Mouse (Mus musculus) forebrain, embryonic 10.5 days (tissue): ENCODE data around the gene 1700013G24Rik. TPM values are rescaled to one million over a fixed set of nuclear protein-coding genes. Genes with fewer than 3 reads are reported as not detected.

ENCODE experiments used
- DNase-seq: peaks from one replicate; pipeline ENCODE4 v3.0.0-alpha.2; 2017; ENCODE audit warnings: low spot score; ENCODE audit errors: extremely low spot score
- H3K27ac ChIP-seq: fragments of 300-500 bp; sonication (generic); 2 replicates; pipeline ENCODE4 v1.5.1; 2016; ENCODE audit warnings: mild to moderate bottlenecking
- H3K27me3 ChIP-seq: fragments of 300-500 bp; sonication (generic); 2 replicates; pipeline ENCODE4 v1.6.1; 2016; ENCODE audit warnings: mild to moderate bottlenecking; ENCODE audit not compliant: poor library complexity, severe bottlenecking
- H3K36me3 ChIP-seq: fragments of 300-500 bp; sonication (generic); replicated peaks from 2 replicates; pipeline ENCODE4 v1.6.1; 2016; ENCODE audit warnings: mild to moderate bottlenecking, moderate library complexity
- H3K4me1 ChIP-seq: fragments of 300-500 bp; sonication (generic); 2 replicates; pipeline ENCODE4 v1.6.1; 2016
- H3K4me3 ChIP-seq: fragments of 300-500 bp; sonication (generic); 2 replicates; pipeline ENCODE4 v1.5.1; 2016; ENCODE audit warnings: mild to moderate bottlenecking, moderate library complexity
- H3K9me3 ChIP-seq: fragments of 300-500 bp; sonication (generic); 2 replicates; pipeline ENCODE4 v1.6.1; 2016; ENCODE audit warnings: mild to moderate bottlenecking, moderate library complexity
- WGBS: fragments of 180-500 bp; shearing (Covaris S2); methylation state at CpG from one replicate; pipeline ENCODE4 v1.1.7; 2016; 5-methylcytosine and 5-hydroxymethylcytosine counted together
- polyA plus RNA-seq: library from polyadenylated mRNA; unstranded; fragments of >200 nt; fragmentation: Nextera tagmentation; extraction: Ambion mirVana; gene quantifications from 2 replicates; pipeline ENCODE4 v1.2.1, GENCODE M21; 2016

1700013G24Rik gene
- polyA plus RNA-seq, 1 experiment from 2014 or later, result not detected

- Histone ChIP-seq H3K9me3 (no peaks in the 10 kb centered on the region), H3K36me3 (peaks cover 5% of the 10 kb centered on the region; the same call in 1 of the 2 replicates), H3K27me3 (peaks cover 8% of the 10 kb centered on the region), H3K4me3 (no peak overlapping the region), H3K27ac (peak overlapping the region; percentile 63), H3K4me1 (peaks cover 90% of the 10 kb centered on the region)
- no peak for DNase-seq
- 84% methylated on average over 18 of the region's 18 CpGs for WGBS
Measured at GRCm38 (mm10) chr4:137473701-137474388, 20.8 kb downstream of the 1700013G24Rik start.

GRCm38 (mm10) chr4:137474694-137475093 is 21.6 kb downstream of the 1700013G24Rik start:
- Histone ChIP-seq H3K9me3 (no peaks in the 10 kb centered on the region), H3K27ac (no peak overlapping the region), H3K4me1 (peaks cover 90% of the 10 kb centered on the region), H3K4me3 (no peak overlapping the region), H3K36me3 (peaks cover 5% of the 10 kb centered on the region; the same call in 1 of the 2 replicates), H3K27me3 (peaks cover 6% of the 10 kb centered on the region)
- no peak for DNase-seq
- 91% methylated on average over 7 of the region's 7 CpGs for WGBS

- Histone ChIP-seq H3K27me3 (no peaks in the 10 kb centered on the region), H3K27ac (no peak overlapping the region), H3K4me3 (no peak overlapping the region), H3K36me3 (peaks cover 5% of the 10 kb centered on the region; the same call in 1 of the 2 replicates), H3K4me1 (peaks cover 90% of the 10 kb centered on the region), H3K9me3 (no peaks in the 10 kb centered on the region)
- DNase-seq, result no peak
- 85% methylated on average over 13 of the region's 13 CpGs for WGBS
Measured at GRCm38 (mm10) chr4:137475271-137476050, 22.4 kb downstream of the 1700013G24Rik start.

- no peaks in the 10 kb centered on the region for H3K9me3 ChIP-seq
- H3K4me1 ChIP-seq, result peaks cover 90% of the 10 kb centered on the region
- H3K4me3 ChIP-seq, result 0 out of 2 replicates have a peak overlapping the region, but pooled peaks have one; percentile 9
- peaks cover 5% of the 10 kb centered on the region; the same call in 1 of the 2 replicates for H3K36me3 ChIP-seq
- DNase-seq, result no peak
- H3K27me3 ChIP-seq, result no peaks in the 10 kb centered on the region
- H3K27ac ChIP-seq, result peak overlapping the region; percentile 70
- WGBS, result 38% methylated on average over 10 of the region's 10 CpGs
Measured at GRCm38 (mm10) chr4:137476065-137476760, 23.1 kb downstream of the 1700013G24Rik start.

GRCm38 (mm10) chr4:137476761-137477237 is 23.7 kb downstream of the 1700013G24Rik start:
- 28% methylated on average over 17 of the region's 17 CpGs for WGBS
- Histone ChIP-seq H3K4me1 (peaks cover 90% of the 10 kb centered on the region), H3K4me3 (0 out of 2 replicates have a peak overlapping the region, but pooled peaks have one; percentile 9), H3K27me3 (no peaks in the 10 kb centered on the region), H3K36me3 (peaks cover 5% of the 10 kb centered on the region; the same call in 1 of the 2 replicates), H3K27ac (peak overlapping the region; percentile 70), H3K9me3 (no peaks in the 10 kb centered on the region)
- no peak for DNase-seq

GRCm38 (mm10) chr4:137477611-137478010 is 24.5 kb downstream of the 1700013G24Rik start:
- no peak for DNase-seq
- no peaks in the 10 kb centered on the region for H3K9me3 ChIP-seq
- no peak overlapping the region for H3K4me3 ChIP-seq
- WGBS, result 63% methylated on average over 6 of the region's 6 CpGs
- no peaks in the 10 kb centered on the region for H3K27me3 ChIP-seq
- H3K4me1 ChIP-seq, result peaks cover 95% of the 10 kb centered on the region
- peaks cover 5% of the 10 kb centered on the region; the same call in 1 of the 2 replicates for H3K36me3 ChIP-seq
- H3K27ac ChIP-seq, result peak overlapping the region; percentile 70; the same call in 1 of the 2 replicates

GRCm38 (mm10) chr4:137478306-137478705 is 25.2 kb downstream of the 1700013G24Rik start:
- DNase-seq, result no peak
- Histone ChIP-seq H3K27me3 (no peaks in the 10 kb centered on the region), H3K27ac (peak overlapping the region; percentile 80), H3K36me3 (no peaks in the 10 kb centered on the region), H3K4me1 (peaks cover 91% of the 10 kb centered on the region), H3K9me3 (no peaks in the 10 kb centered on the region), H3K4me3 (no peak overlapping the region)
- 67% methylated on average over 5 of the region's 5 CpGs for WGBS

GRCm38 (mm10) chr4:137479757-137480156 is 26.7 kb downstream of the 1700013G24Rik start:
- Histone ChIP-seq H3K4me3 (peak overlapping the region; percentile 22; the same call in 1 of the 2 replicates), H3K27ac (peak overlapping the region; percentile 80), H3K9me3 (no peaks in the 10 kb centered on the region), H3K4me1 (peaks cover 93% of the 10 kb centered on the region), H3K36me3 (no peaks in the 10 kb centered on the region), H3K27me3 (no peaks in the 10 kb centered on the region)
- no peak for DNase-seq
- WGBS, result 4% methylated on average over 6 of the region's 6 CpGs

- H3K9me3 ChIP-seq, result no peaks in the 10 kb centered on the region
- WGBS, result 11% methylated on average over 19 of the region's 19 CpGs
- peaks cover 94% of the 10 kb centered on the region for H3K4me1 ChIP-seq
- peak overlapping the region; percentile 80 for H3K27ac ChIP-seq
- H3K36me3 ChIP-seq, result no peaks in the 10 kb centered on the region
- H3K27me3 ChIP-seq, result no peaks in the 10 kb centered on the region
- H3K4me3 ChIP-seq, result peak overlapping the region; percentile 22; the same call in 1 of the 2 replicates
- DNase-seq, result no peak
Measured at GRCm38 (mm10) chr4:137480191-137480992, 27.3 kb downstream of the 1700013G24Rik start.

GRCm38 (mm10) chr4:137480993-137481340 is 27.9 kb downstream of the 1700013G24Rik start:
- DNase-seq, result no peak
- Histone ChIP-seq H3K27ac (peak overlapping the region; percentile 80), H3K9me3 (no peaks in the 10 kb centered on the region), H3K4me1 (peaks cover 94% of the 10 kb centered on the region), H3K4me3 (peak overlapping the region; percentile 22; the same call in 1 of the 2 replicates), H3K27me3 (no peaks in the 10 kb centered on the region), H3K36me3 (no peaks in the 10 kb centered on the region)
- 16% methylated on average over 1 of the region's 1 CpGs for WGBS

GRCm38 (mm10) chr4:137481381-137482030 is 28.4 kb downstream of the 1700013G24Rik start:
- Histone ChIP-seq H3K4me3 (no peak overlapping the region), H3K36me3 (no peaks in the 10 kb centered on the region), H3K9me3 (no peaks in the 10 kb centered on the region), H3K4me1 (peaks cover 94% of the 10 kb centered on the region), H3K27me3 (no peaks in the 10 kb centered on the region), H3K27ac (peak overlapping the region; percentile 80)
- 66% methylated on average over 13 of the region's 13 CpGs for WGBS
- no peak for DNase-seq
